Mouse (Mus musculus) limb, embryonic 14.5 days (tissue): ENCODE measurements around the gene 2300003K06Rik. TPM values are rescaled to one million over a fixed set of nuclear protein-coding genes. Genes with fewer than 3 reads are reported as not detected.

Source experiments
- ATAC-seq: fragments of 200-750 bp; cut with Nextera tagmentation; 2 replicates; pipeline ENCODE4 v1.8.0; 2017; ENCODE audit warnings: low read depth, moderate number of reproducible peaks, moderate TSS enrichment; ENCODE audit not compliant: low FRiP score
- DNase-seq: peaks from one replicate; pipeline ENCODE4 v3.0.0-alpha.2; 2015; ENCODE audit warnings: low spot score
- H3K27ac ChIP-seq: fragments of 300-500 bp; sonication (generic); replicated peaks from 2 replicates; pipeline ENCODE4 v1.5.1; 2014; ENCODE audit warnings: low read depth, mild to moderate bottlenecking, low read length, moderate library complexity, mixed read lengths
- H3K27me3 ChIP-seq: fragments of 300-500 bp; sonication (generic); 2 replicates; pipeline ENCODE4 v1.6.1; 2014; ENCODE audit warnings: low read length, mixed read lengths; ENCODE audit not compliant: control insufficient read depth, insufficient read depth
- H3K36me3 ChIP-seq: fragments of 300-500 bp; sonication (generic); 2 replicates; pipeline ENCODE4 v1.6.1; 2014; ENCODE audit warnings: mild to moderate bottlenecking, low read length, moderate library complexity, mixed read lengths; ENCODE audit not compliant: control insufficient read depth, insufficient read depth
- H3K4me1 ChIP-seq: fragments of 300-500 bp; sonication (generic); 2 replicates; pipeline ENCODE4 v1.6.1; 2014; ENCODE audit warnings: antibody characterized with exemption, low read length, mixed read lengths; ENCODE audit not compliant: control insufficient read depth, insufficient read depth
- H3K4me2 ChIP-seq: fragments of 300-500 bp; sonication (generic); replicated peaks from 2 replicates; pipeline ENCODE4 v1.6.1; 2014; ENCODE audit warnings: low read depth, mild to moderate bottlenecking, low read length, moderate library complexity; ENCODE audit not compliant: severe bottlenecking
- H3K4me3 ChIP-seq: fragments of 300-500 bp; sonication (generic); replicated peaks from 2 replicates; pipeline ENCODE4 v1.5.1; 2014; ENCODE audit warnings: low read length
- H3K9ac ChIP-seq: fragments of 300-500 bp; sonication (generic); 2 replicates; pipeline ENCODE4 v1.6.1; 2014; ENCODE audit warnings: mild to moderate bottlenecking, low read depth, low read length, moderate library complexity; ENCODE audit not compliant: severe bottlenecking
- H3K9me3 ChIP-seq: fragments of 300-500 bp; sonication (generic); 2 replicates; pipeline ENCODE4 v1.6.1; 2016; ENCODE audit warnings: low read length; ENCODE audit not compliant: control insufficient read depth
- POLR2A ChIP-seq: fragments of 200-500 bp; IDR thresholded peaks from 2 replicates; pipeline ENCODE4 v1.8.0; 2012; ENCODE audit warnings: inconsistent platforms, mild to moderate bottlenecking, moderate library complexity, borderline replicate concordance; ENCODE audit not compliant: insufficient read depth, insufficient read length; ENCODE audit errors: extremely low read depth
- WGBS: fragments of 180-500 bp; shearing (Covaris S2); extraction: QIAGEN DNeasy Blood & Tissue Kit; methylation state at CpG from one replicate; pipeline ENCODE4 v1.1.7; 2014; 5-methylcytosine and 5-hydroxymethylcytosine counted together
- polyA plus RNA-seq, 2 experiments: library from polyadenylated mRNA; depleted of rRNA in 1 of 2; stranded (reverse) in 1 of 2; unstranded in 1 of 2; fragments of >200 nt; fragmentation: Nextera tagmentation in 1 of 2; extraction: Ambion mirVana in 1 of 2; gene quantifications; 2 replicates each; pipeline versions ENCODE4 v1.2.1 to v1.2.3; 2012 to 2014

2300003K06Rik gene
- polyA plus RNA-seq, 2 experiments = not detected

- no peak for TF ChIP-seq POLR2A
- WGBS = 82% methylated on average over 2 of the region's 2 CpGs
- Histone ChIP-seq H3K4me2 (no peak within 1 kb of the TSS), H3K9ac (no peak within 1 kb of the TSS), H3K27me3 (no peaks in the 10 kb centered on the region), H3K36me3 (no peaks in the 10 kb centered on the region), H3K27ac (no peak within 1 kb of the TSS), H3K9me3 (no peaks in the 10 kb centered on the region), H3K4me3 (no peak within 1 kb of the TSS), H3K4me1 (no peaks in the 10 kb centered on the region)
- DNase-seq (no peak), ATAC-seq (no peak)
Observed at GRCm38 (mm10) chr11:99793367-99793766, 44.5 kb downstream of the 2300003K06Rik start, which contains the start of gene Gm11596. Gene Gm11596 (minus strand): TSS chr11:99793467.

Other genes with a start within 250 kb of the 2300003K06Rik start
Only the 30 nearest of the 38 such genes appear.
- not detected in 2 replicates for gene Krtap4-2, start 203.0 kb downstream of the 2300003K06Rik start, polyA plus RNA-seq (2012; rRNA removed)
- gene Krtap4-2, start 203.0 kb downstream of the 2300003K06Rik start, polyA plus RNA-seq (2014; fragmentation: Nextera tagmentation; extraction: Ambion mirVana) = not detected in 2 replicates
- gene Krtap4-7, start 194.0 kb downstream of the 2300003K06Rik start, polyA plus RNA-seq (2012; rRNA removed) = not detected in 2 replicates
- gene Krtap4-7, start 194.0 kb downstream of the 2300003K06Rik start, polyA plus RNA-seq (2014; fragmentation: Nextera tagmentation; extraction: Ambion mirVana) = not detected in 2 replicates
- gene Gm11555, start 187.8 kb downstream of the 2300003K06Rik start, polyA plus RNA-seq (2012; rRNA removed) = not detected in 2 replicates
- not detected in 2 replicates for gene Gm11555, start 187.8 kb downstream of the 2300003K06Rik start, polyA plus RNA-seq (2014; fragmentation: Nextera tagmentation; extraction: Ambion mirVana)
- not detected in 2 replicates for gene Gm11563, start 179.1 kb downstream of the 2300003K06Rik start, polyA plus RNA-seq (2012; rRNA removed)
- not detected in 2 replicates for gene Gm11563, start 179.1 kb downstream of the 2300003K06Rik start, polyA plus RNA-seq (2014; fragmentation: Nextera tagmentation; extraction: Ambion mirVana)
- gene Krtap4-6, start 172.1 kb downstream of the 2300003K06Rik start, polyA plus RNA-seq (2012; rRNA removed) = not detected in 2 replicates
- not detected in 2 replicates for gene Krtap4-6, start 172.1 kb downstream of the 2300003K06Rik start, polyA plus RNA-seq (2014; fragmentation: Nextera tagmentation; extraction: Ambion mirVana)
- gene Gm14190, start 147.3 kb downstream of the 2300003K06Rik start, polyA plus RNA-seq (2012; rRNA removed) = not detected in 2 replicates
- not detected in 2 replicates for gene Gm14190, start 147.3 kb downstream of the 2300003K06Rik start, polyA plus RNA-seq (2014; fragmentation: Nextera tagmentation; extraction: Ambion mirVana)
- gene Gm14180, start 103.8 kb downstream of the 2300003K06Rik start, polyA plus RNA-seq (2012; rRNA removed) = not detected in 2 replicates
- gene Gm14180, start 103.8 kb downstream of the 2300003K06Rik start, polyA plus RNA-seq (2014; fragmentation: Nextera tagmentation; extraction: Ambion mirVana) = not detected in 2 replicates
- not detected in 2 replicates for gene Gm11595, start 65.2 kb downstream of the 2300003K06Rik start, polyA plus RNA-seq (2012; rRNA removed)
- not detected in 2 replicates for gene Gm11595, start 65.2 kb downstream of the 2300003K06Rik start, polyA plus RNA-seq (2014; fragmentation: Nextera tagmentation; extraction: Ambion mirVana)
- not detected in 2 replicates for gene Krtap4-8, start 57.4 kb downstream of the 2300003K06Rik start, polyA plus RNA-seq (2012; rRNA removed)
- not detected in 2 replicates for gene Krtap4-8, start 57.4 kb downstream of the 2300003K06Rik start, polyA plus RNA-seq (2014; fragmentation: Nextera tagmentation; extraction: Ambion mirVana)
- gene Krtap4-9, start 52.9 kb downstream of the 2300003K06Rik start, polyA plus RNA-seq (2012; rRNA removed) = not detected in 2 replicates
- not detected in 2 replicates for gene Krtap4-9, start 52.9 kb downstream of the 2300003K06Rik start, polyA plus RNA-seq (2014; fragmentation: Nextera tagmentation; extraction: Ambion mirVana)
- gene Gm11596, start 44.6 kb downstream of the 2300003K06Rik start, polyA plus RNA-seq (2012; rRNA removed) = not detected in 2 replicates
- not detected in 2 replicates for gene Gm11596, start 44.6 kb downstream of the 2300003K06Rik start, polyA plus RNA-seq (2014; fragmentation: Nextera tagmentation; extraction: Ambion mirVana)
- gene Gm11569, start 39.1 kb downstream of the 2300003K06Rik start, polyA plus RNA-seq (2012; rRNA removed) = not detected in 2 replicates
- not detected in 2 replicates for gene Gm11569, start 39.1 kb downstream of the 2300003K06Rik start, polyA plus RNA-seq (2014; fragmentation: Nextera tagmentation; extraction: Ambion mirVana)
- not detected in 2 replicates for gene Gm11554, start 33.6 kb downstream of the 2300003K06Rik start, polyA plus RNA-seq (2012; rRNA removed)
- gene Gm11554, start 33.6 kb downstream of the 2300003K06Rik start, polyA plus RNA-seq (2014; fragmentation: Nextera tagmentation; extraction: Ambion mirVana) = not detected in 2 replicates
- not detected in 2 replicates for gene Krtap4-13, start 28.2 kb downstream of the 2300003K06Rik start, polyA plus RNA-seq (2012; rRNA removed)
- not detected in 2 replicates for gene Krtap4-13, start 28.2 kb downstream of the 2300003K06Rik start, polyA plus RNA-seq (2014; fragmentation: Nextera tagmentation; extraction: Ambion mirVana)
- 0.12 TPM in 1 of 2 replicates, not detected in the other for gene Gm11564, start 22.4 kb downstream of the 2300003K06Rik start, polyA plus RNA-seq (2012; rRNA removed)
- not detected in 2 replicates for gene Gm11564, start 22.4 kb downstream of the 2300003K06Rik start, polyA plus RNA-seq (2014; fragmentation: Nextera tagmentation; extraction: Ambion mirVana)
- gene Krtap4-16, start 13.5 kb upstream of the 2300003K06Rik start, polyA plus RNA-seq (2012; rRNA removed) = 0.08 TPM in 1 of 2 replicates, not detected in the other
- gene Krtap4-16, start 13.5 kb upstream of the 2300003K06Rik start, polyA plus RNA-seq (2014; fragmentation: Nextera tagmentation; extraction: Ambion mirVana) = not detected in 2 replicates
- not detected in 2 replicates for gene Gm11568, start 19.9 kb upstream of the 2300003K06Rik start, polyA plus RNA-seq (2012; rRNA removed)
- gene Gm11568, start 19.9 kb upstream of the 2300003K06Rik start, polyA plus RNA-seq (2014; fragmentation: Nextera tagmentation; extraction: Ambion mirVana) = not detected in 2 replicates
- not detected in 2 replicates for gene Gm11559, start 26.4 kb upstream of the 2300003K06Rik start, polyA plus RNA-seq (2012; rRNA removed)
- not detected in 2 replicates for gene Gm11559, start 26.4 kb upstream of the 2300003K06Rik start, polyA plus RNA-seq (2014; fragmentation: Nextera tagmentation; extraction: Ambion mirVana)
- not detected in 2 replicates for gene Krtap9-1, start 35.3 kb upstream of the 2300003K06Rik start, polyA plus RNA-seq (2012; rRNA removed)
- not detected in 2 replicates for gene Krtap9-1, start 35.3 kb upstream of the 2300003K06Rik start, polyA plus RNA-seq (2014; fragmentation: Nextera tagmentation; extraction: Ambion mirVana)
- not detected in 2 replicates for gene Gm11567, start 41.1 kb upstream of the 2300003K06Rik start, polyA plus RNA-seq (2012; rRNA removed)
- gene Gm11567, start 41.1 kb upstream of the 2300003K06Rik start, polyA plus RNA-seq (2014; fragmentation: Nextera tagmentation; extraction: Ambion mirVana) = not detected in 2 replicates
- gene Krtap31-1, start 69.9 kb upstream of the 2300003K06Rik start, polyA plus RNA-seq (2012; rRNA removed) = not detected in 2 replicates
- gene Krtap31-1, start 69.9 kb upstream of the 2300003K06Rik start, polyA plus RNA-seq (2014; fragmentation: Nextera tagmentation; extraction: Ambion mirVana) = not detected in 2 replicates
- gene Gm11565, start 76.7 kb upstream of the 2300003K06Rik start, polyA plus RNA-seq (2012; rRNA removed) = not detected in 2 replicates
- gene Gm11565, start 76.7 kb upstream of the 2300003K06Rik start, polyA plus RNA-seq (2014; fragmentation: Nextera tagmentation; extraction: Ambion mirVana) = not detected in 2 replicates
- not detected in 2 replicates for gene Krtap31-2, start 98.2 kb upstream of the 2300003K06Rik start, polyA plus RNA-seq (2012; rRNA removed)
- gene Krtap31-2, start 98.2 kb upstream of the 2300003K06Rik start, polyA plus RNA-seq (2014; fragmentation: Nextera tagmentation; extraction: Ambion mirVana) = not detected in 2 replicates
- gene Krtap9-5, start 110.4 kb upstream of the 2300003K06Rik start, polyA plus RNA-seq (2012; rRNA removed) = not detected in 2 replicates
- not detected in 2 replicates for gene Krtap9-5, start 110.4 kb upstream of the 2300003K06Rik start, polyA plus RNA-seq (2014; fragmentation: Nextera tagmentation; extraction: Ambion mirVana)
- 0.09 TPM in 1 of 2 replicates, not detected in the other for gene Krtap29-1, start 141.0 kb upstream of the 2300003K06Rik start, polyA plus RNA-seq (2012; rRNA removed)
- not detected in 2 replicates for gene Krtap29-1, start 141.0 kb upstream of the 2300003K06Rik start, polyA plus RNA-seq (2014; fragmentation: Nextera tagmentation; extraction: Ambion mirVana)
- not detected in 2 replicates for gene Krtap16-1, start 148.5 kb upstream of the 2300003K06Rik start, polyA plus RNA-seq (2012; rRNA removed)
- 0.19 TPM in 1 of 2 replicates, not detected in the other for gene Krtap16-1, start 148.5 kb upstream of the 2300003K06Rik start, polyA plus RNA-seq (2014; fragmentation: Nextera tagmentation; extraction: Ambion mirVana)
- gene Krtap17-1, start 155.9 kb upstream of the 2300003K06Rik start, polyA plus RNA-seq (2012; rRNA removed) = 0.09 and 0.19 TPM in 2 replicates
- gene Krtap17-1, start 155.9 kb upstream of the 2300003K06Rik start, polyA plus RNA-seq (2014; fragmentation: Nextera tagmentation; extraction: Ambion mirVana) = 0.37 TPM in 1 of 2 replicates, not detected in the other
- gene Krt33a, start 178.1 kb upstream of the 2300003K06Rik start, polyA plus RNA-seq (2012; rRNA removed) = 0.08 TPM in 1 of 2 replicates, not detected in the other
- gene Krt33a, start 178.1 kb upstream of the 2300003K06Rik start, polyA plus RNA-seq (2014; fragmentation: Nextera tagmentation; extraction: Ambion mirVana) = 0.15 and 0.29 TPM in 2 replicates
- 0.31 and 0.41 TPM in 2 replicates for gene Krt33b, start 191.8 kb upstream of the 2300003K06Rik start, polyA plus RNA-seq (2012; rRNA removed)
- 0.17 and 0.54 TPM in 2 replicates for gene Krt33b, start 191.8 kb upstream of the 2300003K06Rik start, polyA plus RNA-seq (2014; fragmentation: Nextera tagmentation; extraction: Ambion mirVana)
- not detected in 2 replicates for gene Krt34, start 203.5 kb upstream of the 2300003K06Rik start, polyA plus RNA-seq (2012; rRNA removed)
- gene Krt34, start 203.5 kb upstream of the 2300003K06Rik start, polyA plus RNA-seq (2014; fragmentation: Nextera tagmentation; extraction: Ambion mirVana) = 0.11 TPM in 1 of 2 replicates, not detected in the other